Comparison of ENCODE assay signal across 7 mouse cellular contexts in genomic region chr9:72594656-72595055, GRCm38 (mm10).
A peak's percentile ranks its signal among the peaks of the same experiment; 100 is the strongest.
DNase-seq lines count a peak whose midpoint lies in the region; ATAC-seq and TF ChIP-seq lines count a peak whose summit lies in the region.
"Not testable (repeated sequence)": the region's sequence is repeated elsewhere in the genome, so short reads cannot be mapped to it uniquely, and the experiment has no call there.

No protein-coding gene starts in this region.

- H3K4me3 ChIP-seq in heart, postnatal 0 days (ENCODE audit: low read depth, low read length); stomach, postnatal 0 days (ENCODE audit: low read depth, low read length): not testable (repeated sequence)

- peak; percentile 54 for DNase-seq in ES-CJ7 (ENCODE audit: low read depth, low spot score)
- peak; percentile 62 for DNase-seq in adipocyte (ENCODE audit: low spot score)
- DNase-seq in cerebellum, postnatal 10 days: peak; percentile 38 to 47
- DNase-seq in heart, postnatal 0 days (ENCODE audit: low spot score); stomach, postnatal 0 days (ENCODE audit: low spot score): not testable (repeated sequence)
- DNase-seq in kidney, postnatal 36 days: peak; percentile 1 to 62
- peak; percentile 42 for DNase-seq in lung, postnatal 36 days

- not testable (repeated sequence) for H3K4me1 ChIP-seq in heart, postnatal 0 days (ENCODE audit: control insufficient read depth, insufficient read depth); stomach, postnatal 0 days (replicated peaks; ENCODE audit: control insufficient read depth, insufficient read depth)

- not testable (repeated sequence) for H3K9me3 ChIP-seq in heart, postnatal 0 days (replicated peaks; ENCODE audit: control insufficient read depth, low read length); stomach, postnatal 0 days (ENCODE audit: control insufficient read depth, low read length)

- TF ChIP-seq EP300 in heart, postnatal 0 days (IDR thresholded peaks at IDR 0.05; ENCODE audit: low read depth); stomach, postnatal 0 days (optimal IDR thresholded peaks at IDR 0.05): not testable (repeated sequence)

- H3K27ac ChIP-seq in heart, postnatal 0 days (ENCODE audit: low read depth); stomach, postnatal 0 days (replicated peaks): not testable (repeated sequence)

- H3K4me2 ChIP-seq in heart, postnatal 0 days (ENCODE audit: low read depth, low read length); stomach, postnatal 0 days (replicated peaks; ENCODE audit: low read depth): not testable (repeated sequence)

- ATAC-seq in heart, postnatal 0 days (ENCODE audit: insufficient read depth, low read depth); stomach, postnatal 0 days (ENCODE audit: low FRiP score, low TSS enrichment): not testable (repeated sequence)

- H3K9ac ChIP-seq in heart, postnatal 0 days (replicated peaks; ENCODE audit: low read depth, low read length); stomach, postnatal 0 days (ENCODE audit: low read length): not testable (repeated sequence)

- TF ChIP-seq CTCF in heart, postnatal 0 days (IDR thresholded peaks at IDR 0.05; ENCODE audit: low read depth): peak; percentile 19; the same call in 1 of the 2 replicates
- TF ChIP-seq CTCF in stomach, postnatal 0 days (IDR thresholded peaks at IDR 0.05; ENCODE audit: low read depth): peak; percentile 51

- WGBS in heart, postnatal 0 days: 84% methylated on average over 4 of the region's 4 CpGs
- 84% methylated on average over 4 of the region's 4 CpGs for WGBS in stomach, postnatal 0 days

- H3K36me3 ChIP-seq in heart, postnatal 0 days (replicated peaks; ENCODE audit: control insufficient read depth, insufficient read depth, low read length); stomach, postnatal 0 days (ENCODE audit: control insufficient read depth, insufficient read depth, low read length): not testable (repeated sequence)

- not testable (repeated sequence) for H3K27me3 ChIP-seq in heart, postnatal 0 days (ENCODE audit: control insufficient read depth, insufficient read depth, low read length); stomach, postnatal 0 days (ENCODE audit: control insufficient read depth, insufficient read depth, low read length)
